Mouse (Mus musculus) embryonic fibroblast, embryonic 13.5 days (primary cell): ENCODE measurements around the gene Nhs. TPM values are rescaled to one million over a fixed set of nuclear protein-coding genes. Genes with fewer than 3 reads are reported as not detected.
"Not testable (repeated sequence)": the region's sequence is repeated elsewhere in the genome, so short reads cannot be mapped to it uniquely, and the experiment has no call there.

Experiments
- H3K27ac ChIP-seq: 2 replicates; pipeline ENCODE4 v1.5.1; 2012; ENCODE audit warnings: low read length, control low read depth, inconsistent platforms; ENCODE audit not compliant: insufficient read depth
- H3K4me1 ChIP-seq: 2 replicates; pipeline ENCODE4 v1.6.1; 2011; ENCODE audit warnings: low read length; ENCODE audit not compliant: control insufficient read depth, insufficient read depth
- H3K4me3 ChIP-seq: 2 replicates; pipeline ENCODE4 v1.5.1; 2011; ENCODE audit warnings: mild to moderate bottlenecking, control low read depth, low read length; ENCODE audit not compliant: insufficient read depth
- CTCF ChIP-seq: IDR thresholded peaks from 2 replicates; pipeline ENCODE4 v1.5.1; 2011; ENCODE audit warnings: mild to moderate bottlenecking, control low read depth, low read length, moderate library complexity, borderline replicate concordance; ENCODE audit not compliant: insufficient read depth
- POLR2A ChIP-seq: IDR thresholded peaks from 2 replicates; pipeline ENCODE4 v1.6.1; 2011; ENCODE audit warnings: low read depth, mild to moderate bottlenecking, control low read depth, low read length, moderate library complexity
- polyA plus RNA-seq: library from polyadenylated mRNA; stranded (reverse); fragments of >200 nt; gene quantifications from 2 replicates; pipeline ENCODE4 v1.2.4, GENCODE M21; 2011; ENCODE audit warnings: low read depth; ENCODE audit not compliant: missing spikeins, insufficient read length

The Nhs gene
- polyA plus RNA-seq, 1 experiment: 10.6 TPM

- TF ChIP-seq POLR2A: no peak
- TF ChIP-seq CTCF: no peak
- Histone ChIP-seq H3K27ac (no peak overlapping the region), H3K4me1 (no peaks in the 10 kb centered on the region), H3K4me3 (peak overlapping the region; percentile 17)
Observed at GRCm38 (mm10) chrX:161908652-161909403, 250.7 kb downstream of the Nhs start.

- no peak for TF ChIP-seq CTCF
- no peak for TF ChIP-seq POLR2A
- H3K4me3 ChIP-seq: peak overlapping the region; percentile 17
Observed at GRCm38 (mm10) chrX:161907595-161908592, 251.6 kb downstream of the Nhs start.

GRCm38 (mm10) chrX:161894442-161894841 lies 265.1 kb downstream of the Nhs start:
- Histone ChIP-seq H3K4me3 (no peak overlapping the region), H3K4me1 (no peaks in the 10 kb centered on the region), H3K27ac (no peak overlapping the region)
- TF ChIP-seq POLR2A: no peak
- TF ChIP-seq CTCF: no peak

More at GRCm38 (mm10) chrX:161907595-161908592, 251.6 kb downstream of the Nhs start:
- Histone ChIP-seq H3K4me1 (no peaks in the 10 kb centered on the region), H3K27ac (no peak overlapping the region)

DNA sequence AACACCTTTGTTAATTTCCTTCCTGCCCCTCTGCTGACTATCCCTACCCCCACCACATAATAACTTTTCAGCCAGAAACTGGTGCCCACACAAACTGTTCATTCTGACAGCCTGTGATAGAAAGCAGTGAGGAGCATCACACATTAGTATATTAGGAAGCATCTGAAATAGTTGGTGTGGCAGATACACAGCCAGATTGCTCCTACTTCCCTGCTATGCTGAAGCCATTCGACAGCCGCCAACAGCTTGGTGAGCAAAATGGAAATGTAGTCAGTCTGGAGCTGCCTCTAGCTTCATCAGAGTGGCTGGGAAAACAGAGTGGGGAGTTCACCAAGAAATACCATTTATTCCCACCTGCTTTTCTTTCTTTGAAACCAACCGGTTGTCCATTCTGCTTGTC lies 275.9 kb downstream of the Nhs start:
- Histone ChIP-seq H3K4me3 (no peak overlapping the region), H3K27ac (no peak overlapping the region), H3K4me1 (no peaks in the 10 kb centered on the region)
- TF ChIP-seq CTCF (no peak), POLR2A (no peak)

DNA sequence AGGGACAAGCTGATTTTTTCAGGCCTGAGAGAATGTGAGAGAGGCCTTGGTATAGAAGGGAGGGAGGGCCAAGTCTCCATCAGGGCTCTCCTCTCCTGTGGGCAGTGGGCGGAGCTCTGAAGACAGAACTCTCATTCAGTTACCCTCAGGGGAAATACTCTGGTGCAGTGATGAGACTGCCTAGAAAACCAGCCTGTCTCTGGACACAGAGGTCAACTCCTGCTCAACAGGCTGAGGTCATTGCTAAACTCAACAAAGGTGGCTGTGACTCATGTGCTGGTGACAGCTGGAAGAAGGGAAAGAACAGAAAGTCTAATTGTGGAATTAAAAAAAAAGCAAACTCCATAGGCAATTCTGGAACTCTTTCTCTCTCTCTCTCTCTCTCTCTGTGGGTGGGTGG lies 282.4 kb downstream of the Nhs start:
- no peaks in the 10 kb centered on the region for H3K4me1 ChIP-seq
- no peak overlapping the region for H3K4me3 ChIP-seq
- TF ChIP-seq CTCF (no peak), POLR2A (no peak)
- no peak overlapping the region for H3K27ac ChIP-seq

DNA sequence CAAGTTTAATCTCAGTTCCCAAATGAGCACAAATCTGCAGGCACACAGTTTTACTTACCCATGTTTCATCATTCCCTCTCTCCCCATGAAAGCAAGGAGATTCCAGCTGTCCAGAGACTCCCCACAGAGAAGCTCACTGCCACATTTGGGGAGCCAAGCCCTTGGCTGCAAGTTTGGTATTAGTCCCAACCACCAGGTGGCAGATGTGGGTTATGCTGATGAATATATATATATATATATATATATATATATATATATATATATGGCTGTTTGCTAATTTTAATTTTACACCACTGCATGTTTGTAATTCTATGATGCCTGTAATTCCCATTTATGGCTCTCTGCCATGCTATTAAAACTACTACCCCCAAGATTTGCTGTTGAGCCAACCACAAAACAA lies 286.0 kb downstream of the Nhs start:
- TF ChIP-seq CTCF (no peak), POLR2A (no peak)
- Histone ChIP-seq H3K4me1 (no peaks in the 10 kb centered on the region), H3K4me3 (no peak overlapping the region), H3K27ac (no peak overlapping the region)

DNA sequence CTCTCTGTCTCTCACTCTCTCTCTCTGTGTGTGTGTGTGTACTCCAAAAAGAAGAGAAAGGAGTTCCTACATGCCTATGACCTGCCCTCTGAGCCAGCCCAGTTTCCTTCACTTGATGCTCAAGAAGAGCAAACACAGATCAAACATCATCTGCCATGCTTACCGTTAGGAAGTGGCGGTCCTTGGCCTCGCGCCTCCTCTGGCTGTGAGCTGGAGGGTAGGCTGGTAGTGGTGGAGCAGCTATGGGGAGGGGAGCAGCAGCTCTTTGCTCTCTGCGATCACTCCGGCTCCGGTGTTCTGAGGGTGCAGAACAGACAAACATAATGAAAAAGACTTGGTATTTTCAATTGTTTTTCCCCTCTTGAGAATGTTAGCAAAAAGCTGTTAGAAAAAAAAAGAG lies 288.2 kb downstream of the Nhs start:
- TF ChIP-seq POLR2A: no peak
- TF ChIP-seq CTCF: no peak
- no peak overlapping the region for H3K27ac ChIP-seq
- no peaks in the 10 kb centered on the region for H3K4me1 ChIP-seq
- H3K4me3 ChIP-seq: no peak overlapping the region

DNA sequence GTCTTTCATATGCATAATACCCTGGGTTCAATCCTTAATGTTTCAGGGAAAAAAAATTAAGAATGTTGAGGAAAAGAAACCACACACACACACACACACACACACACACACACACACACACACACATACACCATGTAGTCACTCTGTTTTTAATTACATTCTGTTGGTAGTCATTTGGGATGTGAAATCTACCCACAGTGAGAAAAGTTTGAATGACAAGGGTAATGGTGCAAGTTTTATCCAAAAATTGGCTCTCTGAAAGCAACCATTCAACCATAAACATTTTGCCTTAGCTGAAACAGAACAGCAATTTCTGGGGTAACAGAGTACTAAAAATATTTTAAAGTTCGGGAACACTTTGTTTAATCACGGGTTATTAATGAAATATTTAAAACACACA lies 303.9 kb downstream of the Nhs start:
- Histone ChIP-seq H3K4me3 (no peak overlapping the region), H3K4me1 (no peaks in the 10 kb centered on the region), H3K27ac (no peak overlapping the region)
- TF ChIP-seq CTCF (no peak), POLR2A (no peak)

- Histone ChIP-seq H3K27ac (no peak overlapping the region), H3K4me1 (no peaks in the 10 kb centered on the region), H3K4me3 (no peak overlapping the region)
- no peak for TF ChIP-seq CTCF
- no peak for TF ChIP-seq POLR2A
Observed at GRCm38 (mm10) chrX:161853626-161854312, 305.8 kb downstream of the Nhs start.

GRCm38 (mm10) chrX:161826186-161826585 lies 333.3 kb downstream of the Nhs start:
- H3K27ac ChIP-seq, H3K4me3 ChIP-seq, H3K4me1 ChIP-seq: not testable (repeated sequence)
